Mouse (Mus musculus) thymus, postnatal 0 days (tissue): ENCODE data around the gene Gm21874. TPM values are rescaled to one million over a fixed set of nuclear protein-coding genes. Genes with fewer than 3 reads are reported as not detected.
"Not testable (repeated sequence)": the region's sequence is repeated elsewhere in the genome, so short reads cannot be mapped to it uniquely, and the experiment has no call there.

Experiments
- DNase-seq: peaks from one replicate; pipeline ENCODE4 v3.0.0-alpha.2; 2015; ENCODE audit warnings: low spot score
- polyA plus RNA-seq: library from polyadenylated mRNA; unstranded; fragments of >200 nt; fragmentation: Nextera tagmentation; extraction: Ambion mirVana; gene quantifications from 2 replicates; pipeline ENCODE4 v1.2.1, GENCODE M21; 2015

Gene Gm21874
- polyA plus RNA-seq: not detected in 2 replicates

DNA sequence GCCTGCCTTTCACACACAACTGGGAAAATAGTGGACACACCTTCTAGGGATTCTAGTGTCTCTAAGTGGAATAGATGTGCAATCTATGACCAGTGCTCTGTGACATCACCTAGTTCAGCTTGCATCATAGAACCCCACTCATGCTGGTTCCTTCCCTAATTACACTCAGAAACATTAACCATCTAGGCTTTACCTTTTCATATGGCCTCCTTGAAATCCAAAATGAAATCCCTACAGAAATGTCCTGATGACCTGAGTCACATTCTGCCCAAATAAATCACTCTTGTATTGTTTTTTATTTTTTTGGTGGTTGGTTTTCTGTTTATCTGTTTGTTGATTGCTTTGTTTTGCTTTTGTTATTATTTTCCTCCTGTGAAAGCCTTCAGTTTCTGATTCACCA lies at the start of gene Gm21874:
TSS of gene Gm21874 (minus strand) at position 101 of the 400 bp plus-strand sequence.
- DNase-seq: not testable (repeated sequence)

Other genes with a start within 250 kb of the Gm21874 start
- gene Gm21721, start 214.0 kb downstream of the Gm21874 start, polyA plus RNA-seq: not detected in 2 replicates
- gene Gm21812, start 69.0 kb downstream of the Gm21874 start, polyA plus RNA-seq: not detected in 2 replicates